Mouse (Mus musculus): ENCODE measurements around the gene Slx1b.
A peak's percentile ranks its signal among the peaks of the same experiment; 100 is the strongest.

GRCm38 (mm10) chr7:126693256-126693655 lies 2.3 kb downstream of the Slx1b start:
- TF ChIP-seq CTCF (IDR thresholded peaks at IDR 0.05; ENCODE audit: extremely low read depth, insufficient read length, insufficient replicate concordance, low read depth, low read length) = peak; percentile 76
- TF ChIP-seq POLR2A (IDR thresholded peaks at IDR 0.05; ENCODE audit: low read depth, low read length) = no peak

Data from small intestine, adult 2 months (tissue).